ENCODE assay signal across 25 mouse cellular contexts in the genomic region with DNA sequence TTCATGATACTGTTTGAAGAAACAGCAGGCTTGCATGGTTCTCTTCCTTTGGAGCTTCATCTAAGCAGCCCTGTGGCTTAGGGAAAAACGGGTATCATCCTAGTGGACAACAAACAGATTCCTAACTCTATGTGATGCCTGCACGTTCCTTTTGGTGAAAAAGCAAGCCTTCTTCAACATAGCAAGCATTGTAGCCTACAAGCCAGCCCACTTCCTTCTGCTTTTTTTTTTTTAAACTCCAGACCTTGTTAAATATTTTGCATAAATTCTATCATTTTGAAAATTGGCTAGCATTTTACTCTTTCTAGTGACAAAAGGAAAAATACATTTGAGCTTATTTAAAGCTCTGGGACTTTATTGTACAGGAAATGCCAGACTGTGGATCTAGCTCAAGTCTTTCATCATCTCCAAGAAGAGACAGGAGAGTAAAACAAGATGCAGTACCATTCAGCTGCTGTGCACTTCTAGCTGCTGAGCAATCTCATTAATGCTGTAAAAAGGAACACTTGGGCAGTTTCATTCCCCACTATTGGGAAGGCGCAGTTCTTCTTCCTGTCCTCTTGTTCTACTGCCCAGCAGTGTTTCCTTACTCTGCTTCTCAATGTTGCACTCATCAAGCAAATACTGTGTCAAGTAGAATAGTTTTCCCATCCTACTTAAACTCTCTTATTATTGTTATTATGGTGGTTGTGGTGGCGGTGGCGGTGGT.
"Had no signal": no experiment of that assay in that cellular context is flagged by ENCODE, and none has a peak within 500 bp of the region (broad histone marks: within the 10 kb centered on the region; RNA-seq: fewer than 3 reads in every experiment).

No protein-coding gene starts in this region.

- H3K4me3 ChIP-seq: kidney, embryonic 15.5 days; layer of hippocampus, adult 2 months; limb, embryonic 10.5 days; limb, embryonic 13.5 days; liver, embryonic 12.5 days; liver, embryonic 15.5 days; lung, embryonic 15.5 days; midbrain, embryonic 13.5 days; myocyte; neural tube, embryonic 13.5 days; stomach, embryonic 15.5 days had no signal

- H3K27ac ChIP-seq: kidney, embryonic 15.5 days; layer of hippocampus, adult 2 months; limb, embryonic 10.5 days; limb, embryonic 13.5 days; liver, embryonic 12.5 days; liver, embryonic 15.5 days; lung, embryonic 15.5 days; midbrain, embryonic 13.5 days; neural tube, embryonic 13.5 days; stomach, embryonic 15.5 days had no signal

- H3K9ac ChIP-seq: kidney, embryonic 15.5 days; limb, embryonic 13.5 days; liver, embryonic 12.5 days; liver, embryonic 15.5 days; lung, embryonic 15.5 days; midbrain, embryonic 13.5 days; neural tube, embryonic 13.5 days; stomach, embryonic 15.5 days had no signal

- H3K4me1 ChIP-seq: kidney, embryonic 15.5 days; limb, embryonic 10.5 days; limb, embryonic 13.5 days; liver, embryonic 12.5 days; liver, embryonic 15.5 days; lung, embryonic 15.5 days; midbrain, embryonic 13.5 days; neural tube, embryonic 13.5 days; stomach, embryonic 15.5 days had no signal

- ATAC-seq: liver, embryonic 12.5 days; midbrain, embryonic 13.5 days; midbrain, embryonic 16.5 days had no signal

- H3K36me3 ChIP-seq: kidney, embryonic 15.5 days; limb, embryonic 10.5 days; limb, embryonic 13.5 days; liver, embryonic 12.5 days; liver, embryonic 15.5 days; lung, embryonic 15.5 days; midbrain, embryonic 13.5 days; neural tube, embryonic 13.5 days; stomach, embryonic 15.5 days had no signal

- H3K27me3 ChIP-seq: kidney, embryonic 15.5 days; limb, embryonic 13.5 days; liver, embryonic 12.5 days; liver, embryonic 15.5 days; lung, embryonic 15.5 days; midbrain, embryonic 13.5 days; neural tube, embryonic 13.5 days; stomach, embryonic 15.5 days had no signal

- H3K9me3 ChIP-seq: kidney, embryonic 15.5 days; limb, embryonic 10.5 days; limb, embryonic 13.5 days; liver, embryonic 12.5 days; liver, embryonic 15.5 days; lung, embryonic 15.5 days; midbrain, embryonic 13.5 days; neural tube, embryonic 13.5 days; stomach, embryonic 15.5 days had no signal

- H3K4me2 ChIP-seq: kidney, embryonic 15.5 days; limb, embryonic 13.5 days; liver, embryonic 12.5 days; liver, embryonic 15.5 days; lung, embryonic 15.5 days; midbrain, embryonic 13.5 days; neural tube, embryonic 13.5 days; stomach, embryonic 15.5 days had no signal

- DNase-seq: kidney, adult 11 months; kidney, adult 8-10 months; kidney, postnatal 10 days; kidney, postnatal 36 days; layer of hippocampus, adult 9-11 months; liver; lung, adult 18-20 months; lung, postnatal 10 days; lung, postnatal 36 days; right cerebral cortex, adult 18-20 months; right cerebral cortex, postnatal 14 days; right cerebral cortex, postnatal 4 days; thymus, postnatal 25 days had no signal
